Mouse (Mus musculus) embryonic fibroblast, embryonic 13.5 days (primary cell): ENCODE results near the gene Rrnad1.

Experiments
- CTCF ChIP-seq: IDR thresholded peaks from 2 replicates; pipeline ENCODE4 v1.5.1; 2011; ENCODE audit warnings: mild to moderate bottlenecking, control low read depth, low read length, moderate library complexity, borderline replicate concordance; ENCODE audit not compliant: insufficient read depth
- POLR2A ChIP-seq: IDR thresholded peaks from 2 replicates; pipeline ENCODE4 v1.6.1; 2011; ENCODE audit warnings: low read depth, mild to moderate bottlenecking, control low read depth, low read length, moderate library complexity

DNA sequence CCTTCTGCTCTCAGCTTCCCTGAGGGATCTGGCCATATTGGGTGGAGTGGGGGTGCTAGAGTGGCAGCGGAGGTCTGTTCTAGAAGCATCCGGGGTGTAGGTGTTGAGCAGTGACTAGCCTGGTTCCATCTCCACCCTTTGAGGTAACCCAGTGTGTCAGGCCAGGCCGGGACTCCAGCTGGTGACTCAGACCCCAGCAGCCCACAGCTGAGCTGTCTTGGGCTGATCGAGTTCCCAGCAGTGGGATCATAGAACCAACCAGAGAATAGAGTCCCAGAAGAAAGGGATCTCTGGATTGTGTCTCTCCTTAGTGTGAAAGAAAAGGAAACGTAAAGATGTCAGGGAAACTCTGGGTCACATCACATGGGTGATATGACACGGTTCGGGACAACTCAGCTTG, 28.9 kb upstream of the Rrnad1 start:
- TF ChIP-seq POLR2A (no peak), CTCF (no peak)
